Mouse (Mus musculus) spleen, postnatal 36 days (tissue): ENCODE measurements around the gene Hpse2.
A peak's percentile ranks its signal among the peaks of the same experiment; 100 is the strongest.

Experiments
- DNase-seq, 2 experiments: peaks; one replicate each; pipeline ENCODE4 v3.0.0; 2022; ENCODE audit warnings: low spot score in 2 of 2, mixed read lengths in 1 of 2

The Hpse2 gene

DNA sequence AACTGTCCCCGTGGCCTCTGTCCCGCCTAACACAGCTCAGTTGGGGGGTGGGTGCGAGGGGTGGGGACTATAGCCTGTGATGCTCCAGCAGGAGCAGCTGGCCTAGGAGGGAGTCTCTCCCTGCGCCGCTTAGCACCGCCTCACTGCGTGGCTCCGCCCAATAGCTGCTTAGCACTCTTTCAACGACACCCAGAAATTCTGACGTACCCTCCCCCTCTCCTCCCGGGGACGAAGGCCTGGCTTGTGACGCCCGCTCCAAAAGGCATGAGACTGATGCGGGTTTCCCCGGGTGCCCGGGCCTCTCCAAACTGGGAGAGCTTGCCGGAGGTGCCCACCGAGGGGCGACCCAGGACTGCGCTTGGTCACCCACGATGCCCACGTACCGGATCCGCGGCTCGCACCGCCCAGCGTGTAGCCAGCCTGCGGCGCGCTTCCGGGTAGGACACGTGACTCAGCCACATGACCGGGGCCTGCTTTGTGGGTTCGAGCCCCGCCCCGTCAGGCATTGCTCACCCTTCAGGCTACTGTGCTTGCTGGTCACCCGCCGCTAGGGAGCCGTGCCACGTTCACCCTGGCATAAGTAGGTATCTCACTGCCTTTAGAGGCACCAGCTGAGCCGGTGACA lies 608.5 kb downstream of the Hpse2 start, which contains the start of gene Hps1:
TSS of gene Hps1 (minus strand) at position 448 of the 625 bp plus-strand sequence.
- DNase-seq = peak; percentile 86 to 88

DNA sequence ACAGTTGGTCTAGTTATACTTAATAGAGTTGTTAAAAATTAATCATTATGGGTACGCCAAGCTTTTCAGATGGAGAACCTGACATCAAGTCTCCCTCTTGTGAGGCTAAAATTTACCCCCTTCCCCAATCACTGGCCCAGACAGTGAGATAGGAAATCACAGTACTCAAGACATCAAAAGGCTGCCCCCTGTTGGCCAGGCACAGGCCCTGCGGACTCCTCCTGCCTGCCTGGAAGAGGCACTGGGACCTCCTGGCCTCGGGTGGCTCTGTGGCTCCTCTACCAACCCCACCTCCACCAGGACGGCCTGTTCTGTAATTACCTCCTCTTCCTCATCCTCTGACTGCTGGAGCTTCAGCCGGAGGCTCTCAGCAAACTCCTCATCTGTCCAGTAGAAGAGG lies 610.4 kb downstream of the Hpse2 start:
- peak in 1 of 2 experiments; percentile 20 for DNase-seq

DNA sequence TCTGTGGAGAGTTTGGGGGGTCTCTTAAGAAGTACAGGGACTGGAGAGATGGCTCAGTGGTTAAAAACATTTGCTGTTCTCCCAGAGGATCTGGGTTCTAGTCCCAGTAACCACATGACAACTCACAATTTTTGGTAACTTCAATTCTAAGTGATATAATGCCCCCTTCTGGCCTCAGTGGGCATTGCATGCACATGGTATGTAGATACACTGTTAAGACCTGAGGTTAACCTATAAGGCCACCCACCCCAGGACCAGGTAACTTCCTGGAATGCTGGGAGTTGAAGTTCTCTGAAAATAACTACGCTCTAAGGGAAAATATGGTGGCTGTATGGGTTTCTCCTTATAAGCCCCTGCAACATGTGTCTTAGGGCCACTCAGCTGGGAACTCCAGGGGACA lies 611.3 kb downstream of the Hpse2 start:
- DNase-seq = peak in 1 of 2 experiments; percentile 23

DNA sequence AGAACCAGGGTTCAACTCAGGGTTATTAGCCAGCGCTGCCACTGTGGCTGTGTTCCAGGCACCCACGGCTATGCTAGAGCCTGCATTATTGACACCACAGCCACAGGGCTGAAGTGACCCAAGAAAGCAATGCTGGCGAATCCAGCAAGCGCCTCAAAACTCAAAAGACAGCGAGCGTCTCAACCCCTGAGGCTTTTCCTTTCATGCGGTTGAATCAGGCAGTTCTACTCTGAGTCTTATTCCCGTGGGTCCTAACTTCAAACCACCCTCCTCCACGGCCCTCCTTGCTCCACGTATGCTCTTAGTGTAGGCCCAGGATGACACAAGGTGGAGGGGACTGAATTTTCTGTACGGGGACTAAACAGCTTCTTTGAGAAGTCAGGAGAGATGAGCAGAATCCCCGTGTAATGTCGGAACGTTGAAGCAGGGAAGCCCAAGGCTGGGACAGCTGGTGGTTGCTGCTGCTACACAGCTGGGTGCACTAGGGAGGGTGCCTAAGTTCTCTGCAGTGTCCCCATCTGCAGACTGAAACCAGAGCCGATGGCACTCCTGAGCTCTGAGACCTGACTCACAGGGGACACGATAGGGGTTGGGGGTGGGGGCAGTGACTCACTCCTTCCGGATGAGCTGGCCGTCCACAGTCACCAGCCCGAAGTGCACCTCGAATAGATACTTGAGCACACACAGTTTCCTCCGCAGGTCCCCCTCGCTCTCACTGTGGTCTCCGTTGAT lies 617.8 kb downstream of the Hpse2 start:
- DNase-seq = no peak

DNA sequence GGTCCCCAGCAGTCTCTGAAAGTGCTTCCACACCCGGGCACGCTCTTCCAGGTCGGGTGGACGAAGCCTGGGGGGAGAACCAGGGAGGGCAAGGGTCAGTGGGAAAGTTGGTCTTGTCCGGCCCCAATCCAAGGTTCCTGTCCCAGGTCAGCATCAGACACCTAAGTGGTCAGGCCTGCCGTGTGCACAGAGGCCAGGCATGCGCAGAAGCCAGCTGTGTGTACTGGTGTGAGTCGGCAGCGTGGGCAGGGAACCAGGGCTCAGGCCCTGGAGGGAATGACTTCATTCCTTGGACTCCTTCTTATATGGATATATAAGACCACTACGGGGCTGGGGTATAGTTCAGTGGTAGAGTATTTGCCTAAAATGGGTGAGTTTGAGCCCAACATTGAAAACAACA lies 618.5 kb downstream of the Hpse2 start:
- DNase-seq = no peak

DNA sequence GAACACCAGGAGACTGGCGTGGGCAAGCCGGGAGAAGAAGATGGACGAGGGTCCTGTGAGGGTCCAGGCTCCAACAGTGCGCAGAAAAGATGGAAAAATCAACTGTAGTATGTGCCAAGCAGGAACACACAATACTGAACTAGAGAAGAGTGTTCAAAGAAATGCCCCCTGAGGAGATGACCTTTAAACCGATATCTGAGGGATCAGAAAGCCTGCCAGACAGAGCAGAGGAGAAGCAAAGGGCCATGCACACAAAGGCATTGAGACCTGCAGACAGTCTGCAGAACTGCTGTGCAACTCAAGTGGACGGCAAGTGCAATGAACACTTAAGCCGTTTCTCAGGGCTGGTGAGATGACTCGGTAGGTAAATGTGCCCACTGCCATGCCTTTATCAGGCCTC lies 620.8 kb downstream of the Hpse2 start:
- no peak for DNase-seq

DNA sequence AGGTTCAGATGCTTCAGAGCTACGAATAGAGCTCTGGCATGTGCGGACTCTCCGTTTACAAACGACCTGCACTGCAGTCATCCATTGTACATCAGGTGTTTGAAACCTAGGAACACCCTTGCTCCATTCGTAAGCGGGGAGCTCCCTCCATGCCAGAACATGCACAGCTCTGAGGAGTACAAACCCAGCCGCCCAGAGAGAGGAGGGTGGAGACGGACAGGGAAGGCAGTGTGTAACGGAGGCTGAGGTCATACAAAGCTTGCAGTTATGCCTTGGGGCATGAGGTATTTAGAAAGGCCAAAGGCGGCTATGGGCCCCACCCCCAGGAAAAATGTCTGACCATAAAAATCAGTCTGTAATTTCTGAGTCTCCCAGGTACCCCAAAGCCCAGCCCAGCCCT lies 623.8 kb downstream of the Hpse2 start:
- no peak for DNase-seq

DNA sequence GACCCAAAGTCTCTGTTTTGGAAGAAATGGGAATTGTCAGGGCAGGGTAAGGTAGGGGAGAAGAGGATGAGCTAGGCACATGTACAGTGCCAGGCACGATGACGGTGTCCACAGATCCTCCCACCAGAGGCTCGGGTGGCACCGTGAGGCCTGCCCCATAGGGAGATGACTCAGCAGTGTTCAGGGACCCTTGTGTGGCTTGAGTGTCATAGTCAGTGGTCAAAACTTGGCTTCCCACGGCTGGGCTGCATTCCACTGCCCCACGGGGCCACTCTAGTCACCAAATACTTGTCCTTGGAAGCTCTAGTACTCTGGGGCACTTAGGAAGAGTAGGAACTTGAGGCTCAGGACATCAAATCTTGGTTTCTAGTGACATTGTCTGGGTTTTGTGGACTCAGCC lies 631.5 kb downstream of the Hpse2 start:
- DNase-seq = no peak

DNA sequence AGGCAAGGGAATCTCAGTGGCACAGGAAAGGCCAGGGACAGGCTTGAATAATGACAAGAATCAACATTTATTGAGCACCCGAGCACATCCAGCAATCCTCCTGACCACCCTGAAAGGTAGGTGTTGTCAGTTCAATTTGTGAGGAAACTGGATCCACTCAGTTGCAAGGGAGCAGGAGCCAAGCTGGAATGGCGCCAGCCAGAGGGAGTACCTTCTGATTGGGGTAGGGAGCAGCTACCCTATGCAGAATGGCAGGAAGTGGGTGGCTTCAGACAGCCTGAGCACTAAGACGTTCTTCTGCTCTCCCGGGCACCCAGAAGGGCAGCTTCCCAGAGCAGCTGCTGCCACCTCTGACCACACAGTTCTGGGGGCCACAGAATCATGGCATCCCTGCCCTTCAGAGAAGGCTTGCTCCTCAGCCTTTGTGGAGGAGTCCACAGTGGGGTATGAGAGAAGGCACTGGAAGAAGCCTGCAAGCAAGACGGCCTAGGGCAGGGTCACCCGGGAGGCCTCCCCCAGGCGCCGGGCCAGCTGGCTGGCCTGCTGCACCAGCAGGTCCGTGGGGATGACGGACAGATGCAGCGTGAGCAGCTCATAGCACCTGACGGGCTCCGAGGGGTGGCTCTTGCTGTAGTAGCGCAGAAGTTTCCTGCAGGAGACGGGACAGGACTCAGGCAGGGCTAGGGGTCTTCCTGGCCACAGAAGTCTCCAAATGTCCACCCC lies 632.8 kb downstream of the Hpse2 start:
- DNase-seq = no peak

DNA sequence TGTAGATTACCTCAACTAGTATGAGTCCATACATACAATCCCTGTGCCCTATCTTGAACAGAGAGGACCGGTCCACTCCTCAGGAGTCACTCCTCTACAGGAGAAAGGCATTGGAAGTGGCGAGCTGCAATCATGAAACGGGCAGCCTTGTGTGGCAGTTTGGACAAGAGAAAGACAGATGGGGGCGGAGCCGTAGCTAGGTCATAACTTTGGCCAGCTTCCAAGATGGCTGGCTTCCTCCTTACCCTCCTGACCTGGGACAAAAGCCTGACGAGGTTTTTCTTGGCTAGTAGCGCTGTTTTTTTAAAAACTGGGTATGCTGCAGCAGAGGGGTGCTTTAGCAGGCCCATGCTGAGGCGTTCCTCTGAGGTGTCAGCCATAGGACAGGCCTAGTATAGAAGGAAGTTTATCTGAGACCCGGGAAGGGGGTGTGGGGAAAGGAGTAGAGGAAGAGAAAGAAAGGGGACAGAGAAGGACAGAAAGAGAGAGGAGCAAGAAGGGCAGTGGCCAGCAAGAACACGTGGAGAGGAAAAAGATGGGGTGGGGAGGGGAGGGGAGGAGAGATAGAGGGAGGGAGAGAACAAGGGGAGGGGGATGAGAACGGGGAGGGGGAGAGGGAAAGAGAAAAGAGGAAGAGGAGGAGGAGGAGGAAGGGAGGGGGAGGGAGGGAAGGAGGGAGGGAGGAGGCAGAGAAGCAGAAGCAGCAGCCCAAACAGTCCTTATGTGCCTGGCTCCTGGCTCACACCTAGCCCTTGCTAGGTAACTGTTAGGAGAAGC lies 634.8 kb downstream of the Hpse2 start:
- DNase-seq = peak; percentile 21 to 36

DNA sequence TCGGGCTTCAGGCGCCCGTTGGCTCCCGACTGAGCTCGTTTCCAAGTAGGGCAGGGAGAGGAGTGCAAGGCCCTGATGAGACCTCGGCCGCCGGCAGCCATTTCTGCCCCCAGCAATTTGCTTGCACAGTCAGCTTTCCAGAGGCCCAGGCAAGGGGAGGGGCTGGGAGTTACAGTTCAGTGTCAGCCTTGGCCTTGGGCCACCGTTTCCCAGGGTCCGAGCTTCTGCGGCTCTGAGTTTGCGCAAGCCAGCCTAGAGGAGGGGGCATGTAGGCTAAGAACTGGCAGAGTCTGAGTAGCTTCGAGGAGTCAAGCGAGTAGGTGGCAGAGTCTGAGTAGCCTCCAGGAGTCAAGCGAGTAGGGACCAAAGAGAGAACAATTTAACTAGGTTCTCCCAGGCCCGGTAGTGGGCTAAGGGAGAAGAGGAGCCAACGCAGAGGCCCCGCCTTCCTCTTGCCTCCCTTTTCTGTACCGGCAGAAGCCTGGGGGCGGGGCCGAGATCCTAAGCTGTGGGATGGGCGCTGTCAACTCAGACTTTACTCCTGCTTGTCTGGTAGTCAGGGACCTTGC lies 635.7 kb downstream of the Hpse2 start, which contains the start of gene Pyroxd2:
TSS of gene Pyroxd2 (minus strand) at position 413 of the 569 bp plus-strand sequence.
- DNase-seq = peak; percentile 31 to 57

DNA sequence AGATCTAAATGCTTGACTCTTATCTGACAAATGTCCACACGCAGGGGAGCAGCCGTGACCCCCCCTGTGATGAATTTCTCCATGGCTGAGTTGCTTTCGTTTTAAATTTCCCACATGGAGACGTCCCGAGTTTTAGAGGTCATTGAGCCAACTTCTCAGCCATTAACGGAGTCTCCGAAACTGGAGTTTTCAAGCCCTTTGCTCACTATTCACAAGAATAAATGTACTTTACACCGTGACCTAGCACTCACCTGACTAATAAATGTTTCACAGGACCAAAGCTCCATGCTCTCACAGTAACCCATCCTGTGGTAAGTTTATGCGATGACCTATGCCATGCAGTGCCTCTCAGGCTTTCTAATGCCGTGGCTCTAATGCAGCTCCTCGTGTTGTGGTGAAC lies 638.0 kb downstream of the Hpse2 start:
- no peak for DNase-seq

DNA sequence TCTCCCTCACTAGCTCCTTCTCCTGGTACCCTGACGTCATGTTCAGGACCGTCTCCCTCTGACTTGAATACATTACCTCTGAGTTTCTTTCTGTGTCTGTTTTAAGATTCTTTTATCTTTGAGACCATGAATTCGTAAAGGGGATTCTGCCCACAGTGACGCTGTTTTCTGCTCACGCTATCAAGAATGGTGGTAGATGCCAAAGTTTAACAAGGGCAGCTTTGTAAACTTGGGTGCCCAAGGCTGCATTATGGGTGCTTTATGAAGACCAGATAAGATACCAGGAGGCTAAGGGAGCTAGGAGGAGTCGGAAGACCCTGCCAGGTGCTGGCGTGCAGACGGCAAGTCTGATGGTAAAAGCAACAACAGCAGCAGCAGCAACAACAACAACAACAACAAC lies 641.5 kb downstream of the Hpse2 start:
- DNase-seq = no peak

DNA sequence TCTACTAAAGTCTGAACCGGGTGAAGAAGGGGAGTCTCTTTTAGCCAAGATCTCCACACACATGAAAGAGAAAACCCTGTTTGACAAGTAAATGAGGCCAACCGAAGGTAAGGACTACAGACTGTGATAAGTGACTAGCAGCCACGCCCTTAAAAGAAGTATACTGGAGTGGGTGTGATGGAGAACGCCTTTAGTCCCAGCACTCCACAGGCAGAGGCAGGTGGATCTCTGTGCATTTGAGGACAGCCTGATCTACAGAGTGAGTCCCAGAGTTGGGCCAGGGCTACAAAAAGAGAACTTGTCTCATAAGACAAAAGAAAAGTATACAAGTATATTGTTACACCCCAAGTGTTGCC lies 642.3 kb downstream of the Hpse2 start:
- no peak for DNase-seq

DNA sequence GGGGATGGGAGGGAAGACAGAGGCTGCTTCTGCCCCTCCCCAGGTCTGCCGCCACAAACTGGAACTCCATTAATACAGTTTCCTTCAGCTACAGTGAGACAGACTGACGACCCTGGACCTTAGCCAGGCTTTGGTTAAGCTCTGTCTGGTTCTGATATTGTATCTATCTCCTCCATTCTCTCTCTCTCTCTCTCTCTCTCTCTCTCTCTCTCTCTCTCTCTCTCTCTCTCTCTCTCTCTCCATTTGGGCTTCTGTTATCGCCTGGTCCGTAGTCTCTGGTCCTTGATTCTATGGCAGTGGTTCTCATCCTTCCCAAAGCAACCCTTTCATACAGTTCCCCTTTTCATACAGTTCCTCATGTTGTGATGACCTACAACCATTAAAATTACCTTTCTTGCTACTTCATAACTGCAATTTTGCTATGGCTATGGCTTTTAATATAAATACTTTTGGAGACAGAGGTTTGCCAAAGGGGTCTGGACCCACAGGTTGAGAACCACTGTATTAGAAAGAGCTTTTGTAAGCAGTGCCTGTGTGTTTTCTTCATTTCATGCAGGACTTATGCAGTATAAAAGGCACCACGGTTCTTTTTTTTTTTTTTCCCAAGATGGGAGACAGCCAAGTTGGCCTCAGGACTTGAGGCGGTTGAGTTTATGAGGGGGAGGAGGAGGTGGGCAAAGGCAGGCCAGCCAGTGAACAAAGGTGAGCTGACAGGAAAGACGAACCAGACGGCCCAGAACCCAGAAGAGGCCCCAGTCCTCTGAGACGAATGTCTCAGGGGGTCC lies 642.9 kb downstream of the Hpse2 start:
- DNase-seq = no peak

DNA sequence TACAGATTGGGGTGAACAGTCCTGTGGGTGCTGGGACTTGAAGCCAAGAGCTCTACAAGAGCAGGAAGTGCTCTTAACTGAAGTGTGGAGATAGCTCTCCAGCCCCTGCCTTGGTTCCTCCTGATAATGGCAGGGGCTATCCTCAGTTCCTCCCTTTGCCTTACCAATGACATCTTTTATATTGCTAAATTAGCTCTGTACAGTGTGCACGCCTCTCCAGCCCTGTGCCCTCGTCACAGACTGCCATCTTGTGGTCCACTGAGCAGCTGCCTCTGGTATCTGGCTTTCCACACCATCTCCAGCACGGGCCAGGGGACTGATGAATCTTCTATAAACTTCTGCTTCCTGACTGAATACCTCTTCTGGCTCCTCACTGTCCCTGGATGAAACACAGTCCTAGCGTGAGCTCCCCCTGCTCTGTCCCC lies 644.0 kb downstream of the Hpse2 start:
- peak; percentile 14 to 16 for DNase-seq

DNA sequence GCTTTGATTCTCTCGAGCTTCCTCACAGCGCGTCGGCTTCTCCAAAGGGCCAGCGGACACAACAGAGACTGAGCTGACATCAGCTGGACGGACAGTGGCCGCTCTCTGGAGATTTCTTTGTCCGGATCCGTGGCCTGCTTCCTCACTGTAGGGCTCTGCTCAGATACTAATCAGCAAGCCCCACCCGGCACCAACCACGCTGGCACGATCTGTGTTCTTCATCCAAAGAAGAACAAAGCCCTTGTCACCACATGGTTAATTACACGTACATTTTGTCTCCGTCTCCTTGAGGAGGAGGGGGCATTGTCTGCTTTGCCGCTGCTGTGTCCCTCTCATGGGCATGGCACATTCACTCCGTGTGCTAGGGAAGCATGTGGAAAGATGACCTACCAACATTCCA lies 644.9 kb downstream of the Hpse2 start:
- no peak for DNase-seq

DNA sequence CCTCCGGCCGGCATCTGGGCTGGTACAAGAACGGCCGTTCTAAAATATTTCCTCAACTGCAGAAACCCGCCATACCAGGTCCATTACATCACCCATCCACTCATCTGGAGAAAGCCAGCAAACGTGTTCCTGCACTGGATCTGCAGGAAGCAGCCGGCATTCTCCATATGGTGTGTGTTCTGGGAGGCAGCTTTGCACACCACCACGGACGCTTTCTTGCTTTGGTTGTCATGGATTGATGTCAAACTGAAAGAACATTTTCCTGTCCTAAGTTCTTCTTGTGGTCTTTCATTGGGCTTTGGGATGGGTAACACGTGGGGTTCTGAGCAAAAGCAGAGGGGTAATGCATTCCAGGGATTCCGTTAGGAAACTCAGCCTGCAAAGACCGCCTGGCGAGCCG lies 646.3 kb downstream of the Hpse2 start:
- DNase-seq = no peak

DNA sequence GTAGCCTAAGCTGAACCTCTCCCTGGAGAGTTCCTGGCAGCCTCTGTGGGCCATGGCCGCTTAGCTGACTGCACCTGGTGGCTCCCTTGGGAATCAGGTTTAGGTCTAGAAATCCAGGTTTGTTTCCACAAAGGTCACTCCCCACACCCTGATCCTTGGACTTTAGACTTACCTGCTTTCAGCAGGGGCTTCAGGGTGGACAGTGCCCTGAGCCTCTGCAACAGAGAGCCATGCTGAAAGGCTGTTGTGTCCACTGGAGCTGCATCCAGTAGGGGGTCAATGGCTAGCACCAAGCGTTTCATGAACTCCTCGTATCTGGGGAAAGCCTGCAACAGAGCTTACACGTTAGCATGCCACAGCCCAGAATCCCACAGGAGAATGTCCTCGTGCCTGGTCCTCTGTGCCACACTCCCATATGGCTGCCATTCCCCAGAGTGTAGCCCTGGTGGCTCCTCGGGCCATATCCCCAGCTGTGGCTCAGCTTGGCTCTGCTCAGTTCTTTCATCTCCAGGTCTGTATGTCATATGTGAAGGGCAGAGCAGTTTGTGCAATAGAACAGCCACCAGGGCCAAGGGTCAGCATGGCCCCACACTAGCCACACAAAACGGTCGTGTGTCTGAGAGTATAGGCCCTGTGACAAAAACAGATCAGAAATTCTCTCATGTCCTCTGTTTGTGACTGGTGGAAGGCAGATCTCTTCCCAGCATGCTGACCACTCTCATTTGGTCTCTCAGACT lies 647.8 kb downstream of the Hpse2 start:
- no peak for DNase-seq

DNA sequence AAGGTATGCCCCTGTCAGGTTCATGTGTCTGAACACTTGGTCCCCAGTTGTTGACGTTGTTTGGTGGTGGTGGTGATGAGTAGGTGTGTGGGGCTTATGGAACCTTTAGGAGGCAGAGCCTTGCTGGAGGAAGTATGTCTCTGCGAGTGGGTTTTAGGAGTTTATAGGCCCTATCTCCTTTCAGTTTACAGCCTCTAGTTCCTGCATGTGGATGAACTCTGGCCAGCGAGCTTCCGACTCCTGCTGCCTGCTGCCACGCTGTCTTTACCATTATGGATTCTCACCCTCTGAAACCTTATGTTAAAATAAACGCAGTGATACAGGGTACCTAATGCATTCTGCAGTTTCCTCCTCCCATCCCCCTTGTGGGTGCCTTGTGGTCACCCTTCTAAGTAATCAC lies 648.4 kb downstream of the Hpse2 start:
- no peak for DNase-seq
